Mouse (Mus musculus): ENCODE measurements at regions not wholly inside any gene's neighbourhood (a gene's known extent, or its start where the extent isn't known, plus 50 kb on each side); places are given as distances from the start of the nearest gene placed in this dataset.

DNA sequence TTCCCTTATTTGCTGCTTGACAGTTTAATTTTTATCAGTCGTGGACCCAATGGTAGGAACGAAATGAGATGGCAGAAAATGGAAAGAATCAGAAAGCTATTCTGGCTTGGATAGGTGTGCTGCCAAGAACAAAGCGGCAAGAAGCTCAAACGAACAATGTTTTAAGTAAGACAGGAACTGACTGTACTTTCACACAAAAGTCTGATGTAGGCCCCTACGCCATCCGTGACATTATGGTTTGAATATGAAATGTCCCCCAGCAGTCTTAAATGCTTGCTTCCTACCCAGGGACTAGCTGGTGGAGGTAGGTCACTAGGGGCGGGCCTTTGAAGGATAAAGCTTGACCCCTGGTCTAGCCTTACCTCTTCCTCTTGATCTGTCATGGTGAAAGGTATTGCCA, 90.5 kb upstream of the Barx2 start:
- no peak for DNase-seq (ENCODE audit: low spot score in 2 of 2)

DNA sequence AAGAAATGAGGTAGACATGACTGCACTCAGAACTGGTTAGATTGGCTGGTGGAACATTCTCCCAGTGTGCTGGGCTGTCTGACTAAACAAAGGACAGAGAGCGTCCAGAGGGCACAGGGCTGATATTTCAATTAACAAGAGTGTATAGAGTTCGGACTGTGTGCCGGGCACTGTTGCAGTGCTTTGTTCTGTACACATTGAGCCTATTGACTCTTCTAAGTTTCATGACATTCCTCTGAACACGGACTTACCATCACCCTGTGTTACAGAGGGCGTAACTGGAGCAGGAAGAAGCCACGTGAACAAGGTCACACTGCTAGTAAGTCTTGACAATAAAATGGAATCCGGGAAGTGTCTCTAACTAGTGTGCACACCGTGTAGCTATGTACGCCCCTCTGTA, 92.1 kb upstream of the Barx2 start:
- DNase-seq (ENCODE audit: low spot score in 2 of 2) = no peak

GRCm38 (mm10) chr9:32006350-32006749, 93.1 kb upstream of the Barx2 start:
- no peak for DNase-seq (ENCODE audit: low spot score in 2 of 2)

DNA sequence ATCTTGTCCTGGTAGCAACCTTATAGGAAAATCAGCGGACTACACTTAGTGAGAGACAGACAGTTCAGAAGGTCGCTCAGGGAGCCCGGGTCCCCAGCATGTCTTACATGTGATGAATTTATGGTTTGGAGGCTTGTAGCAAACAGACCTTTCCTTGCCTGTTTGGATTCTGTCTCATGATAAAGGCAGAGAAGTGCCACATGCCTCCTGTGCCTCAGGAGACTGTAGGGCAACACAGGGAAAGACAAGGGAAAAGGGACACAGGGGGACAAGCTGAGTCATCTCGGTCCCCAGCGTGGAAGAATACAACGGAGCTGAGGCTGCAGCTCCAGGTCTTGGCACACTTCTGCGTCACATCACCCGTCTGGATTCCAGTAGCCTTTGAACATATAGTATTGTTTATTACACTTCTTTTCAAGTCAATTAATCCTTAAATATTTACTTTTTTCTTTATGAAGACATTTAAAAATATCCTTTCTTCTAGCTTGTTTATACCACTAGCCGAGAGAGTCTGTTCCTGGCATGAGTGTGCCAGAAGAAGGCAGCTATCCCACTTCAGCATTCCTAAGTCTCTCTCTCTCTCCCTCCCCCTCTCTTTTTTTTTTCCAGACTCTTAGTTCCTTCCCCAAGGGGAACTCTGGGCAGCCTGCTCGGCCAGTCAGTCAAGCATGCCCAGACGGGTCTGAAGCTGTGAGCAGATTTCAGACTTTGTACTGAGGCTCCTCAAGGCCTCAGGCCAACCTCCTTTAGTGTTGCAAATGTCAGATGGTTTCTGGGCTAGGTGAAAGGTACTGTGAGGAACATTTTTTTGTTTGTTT, 97.9 kb upstream of the Barx2 start:
- no peak for DNase-seq (ENCODE audit: low spot score in 2 of 2)

GRCm38 (mm10) chr9:32016286-32016685, 99.7 kb upstream of the Arhgap32 start:
- DNase-seq (ENCODE audit: low spot score in 2 of 2) = peak; percentile 20 to 63

DNA sequence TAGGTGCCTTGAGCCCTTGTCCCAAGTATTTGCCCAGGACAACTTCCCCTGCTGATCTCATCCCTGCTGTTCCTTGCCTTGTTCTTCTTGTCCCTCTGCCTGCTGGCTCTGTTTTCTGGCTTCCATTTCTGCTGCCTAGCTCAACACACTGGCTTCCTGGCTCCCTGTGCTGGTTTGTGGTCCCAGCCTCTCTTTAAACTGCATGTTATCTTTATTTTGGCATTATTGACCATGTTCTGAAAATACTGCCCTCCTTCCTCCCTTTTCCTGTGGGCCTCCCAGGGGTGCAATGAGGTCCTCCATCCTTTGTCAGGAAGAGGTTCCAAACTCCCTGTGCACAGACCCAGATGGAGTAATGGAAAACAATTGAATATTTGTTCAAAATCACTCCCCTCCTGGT, 97.9 kb upstream of the Arhgap32 start:
- DNase-seq (ENCODE audit: low spot score in 2 of 2) = peak in 1 of 2 experiments; percentile 25

DNA sequence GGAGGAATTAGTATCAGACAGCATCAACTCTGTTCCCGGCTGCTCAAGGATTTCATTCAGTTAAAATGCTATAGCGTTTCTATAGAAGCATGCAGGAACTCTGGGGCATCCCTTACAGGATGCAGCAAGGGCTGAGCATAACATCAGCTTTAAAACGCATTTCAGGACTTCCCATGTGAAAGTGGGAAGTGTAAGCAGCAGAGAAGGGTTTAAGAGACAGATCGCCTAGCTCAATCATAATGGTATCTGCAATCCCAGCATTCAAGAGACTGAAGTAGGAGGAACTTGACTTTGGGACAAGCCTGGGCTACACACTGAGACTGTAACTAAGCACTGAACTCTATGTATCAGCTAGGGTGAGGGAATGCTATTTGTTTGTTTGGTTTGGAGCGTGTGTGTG, 96.2 kb upstream of the Arhgap32 start:
- DNase-seq (ENCODE audit: low spot score in 2 of 2) = no peak

DNA sequence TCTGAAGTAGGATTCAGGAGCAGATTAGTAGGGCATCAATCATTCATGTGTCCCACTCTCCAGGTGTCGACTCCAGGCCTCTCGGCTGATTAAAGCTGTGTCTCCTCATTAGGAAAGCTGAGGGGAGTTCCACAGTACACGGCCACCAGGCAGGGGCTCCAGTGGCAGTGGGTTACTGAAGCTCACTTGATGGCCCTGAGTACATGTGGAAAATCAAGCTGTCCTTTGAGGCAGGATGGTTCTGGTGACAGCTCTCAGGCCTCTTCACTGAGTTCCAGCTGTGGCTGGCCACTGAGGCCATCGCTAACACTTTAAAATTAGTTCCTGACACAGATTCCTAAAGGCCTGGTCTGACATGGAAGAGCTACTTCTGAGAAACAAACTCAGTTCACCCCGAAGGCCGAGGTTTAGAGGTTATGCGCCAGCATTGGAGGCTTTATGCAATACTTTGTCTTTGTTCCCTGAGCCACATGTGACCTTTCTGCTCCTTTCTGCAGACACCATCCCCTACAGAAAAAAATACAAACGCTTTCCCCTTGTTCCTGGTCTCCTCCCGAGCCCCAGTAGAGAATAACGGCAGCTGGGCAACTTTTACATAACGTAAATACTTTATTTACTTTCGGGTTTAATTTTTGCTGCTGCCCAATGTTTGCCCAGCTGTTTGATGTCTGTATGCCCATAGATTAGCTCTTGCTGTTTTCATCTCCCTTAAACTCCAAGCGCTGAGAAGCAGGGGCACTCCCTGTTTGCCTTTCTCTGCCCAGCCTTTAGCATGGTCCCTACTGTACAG, 94.8 kb upstream of the Arhgap32 start:
- no peak for DNase-seq (ENCODE audit: low spot score in 2 of 2)

DNA sequence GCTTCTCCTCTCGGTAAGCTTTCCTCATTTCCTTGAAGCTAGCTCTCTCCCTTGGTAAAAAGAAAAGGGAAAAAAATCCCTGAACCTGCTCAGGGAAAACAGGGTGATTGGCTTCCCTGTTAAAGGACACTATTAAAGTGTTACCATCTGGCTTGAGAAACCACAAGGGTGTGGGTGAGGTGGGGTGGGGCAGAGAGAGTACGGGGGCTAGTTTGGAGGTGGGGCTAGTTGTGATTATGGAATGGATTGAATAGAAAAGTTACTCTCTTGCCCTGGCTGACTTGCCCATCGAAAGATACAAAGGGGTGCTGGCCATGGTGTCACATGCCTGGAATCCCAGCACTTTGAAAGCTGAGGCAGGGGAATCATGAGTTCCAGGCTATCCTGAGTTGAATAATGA, 94.2 kb upstream of the Arhgap32 start:
- no peak for DNase-seq (ENCODE audit: low spot score in 2 of 2)

DNA sequence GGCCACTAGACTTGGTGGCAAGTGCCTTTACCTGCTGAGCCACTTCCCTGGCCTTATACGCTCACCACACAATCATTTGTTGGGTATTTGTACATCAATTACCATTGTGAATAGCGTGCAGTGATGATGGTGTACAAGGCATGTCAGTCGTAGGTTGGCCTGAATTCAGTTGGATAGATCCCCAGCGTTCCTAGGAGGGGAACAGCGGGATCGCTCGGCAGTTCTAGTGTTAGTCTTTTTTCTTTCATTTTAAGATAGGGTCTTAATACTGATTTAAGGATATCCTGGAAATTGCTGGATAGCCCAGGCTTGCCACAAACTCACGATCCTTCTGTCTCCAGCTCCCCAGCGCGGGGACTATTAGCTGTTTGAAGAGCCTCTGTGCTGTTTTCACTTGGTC, 92.9 kb upstream of the Arhgap32 start:
- no peak for DNase-seq (ENCODE audit: low spot score in 2 of 2)

- DNase-seq (ENCODE audit: low spot score in 2 of 2) = no peak
Observed at GRCm38 (mm10) chr9:32024767-32025166, 91.2 kb upstream of the Arhgap32 start.

- DNase-seq (ENCODE audit: low spot score in 2 of 2) = no peak
Observed at GRCm38 (mm10) chr9:32027962-32028361, 88.0 kb upstream of the Arhgap32 start.

GRCm38 (mm10) chr9:32029001-32029400, 86.9 kb upstream of the Arhgap32 start:
- no peak for DNase-seq (ENCODE audit: low spot score in 2 of 2)

DNA sequence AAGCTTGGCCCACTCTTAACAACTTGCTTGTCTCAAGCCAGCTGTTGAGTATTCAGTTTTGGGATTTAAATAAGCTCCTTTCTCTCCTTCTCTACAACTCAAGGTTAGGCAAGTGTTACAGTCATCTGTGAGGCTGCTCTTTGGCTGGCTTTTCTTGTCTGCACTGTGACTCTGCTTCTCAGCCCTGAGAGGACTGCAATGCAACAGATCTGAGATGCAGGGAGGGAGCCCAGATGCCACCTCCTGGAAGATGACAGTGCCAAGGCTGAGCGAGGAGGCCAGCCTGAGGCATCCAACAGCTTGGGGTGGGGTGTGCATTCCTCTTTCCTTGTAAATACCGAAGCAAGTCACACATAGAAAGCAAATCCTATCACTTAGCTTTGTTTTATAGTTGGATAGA, 86.2 kb upstream of the Arhgap32 start:
- no peak for DNase-seq (ENCODE audit: low spot score in 2 of 2)

DNA sequence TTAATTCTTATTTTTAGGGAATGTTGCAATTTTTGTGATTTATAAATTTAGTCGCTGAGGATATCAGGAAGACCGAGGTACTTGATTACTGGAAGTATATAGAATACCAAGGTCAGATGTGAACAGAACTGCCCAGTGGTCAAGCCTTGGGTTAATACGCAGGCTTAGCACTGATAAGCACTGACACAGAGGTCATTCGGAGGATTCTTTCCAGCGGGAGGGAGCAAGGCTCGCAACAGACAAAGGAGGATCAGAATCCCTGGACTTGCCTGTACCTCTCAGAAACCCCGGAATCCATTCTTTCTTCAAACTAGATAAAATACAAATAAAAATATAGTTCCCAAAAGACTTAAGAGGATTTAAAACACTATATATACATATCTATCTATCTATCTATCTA, 85.7 kb upstream of the Arhgap32 start:
- DNase-seq (ENCODE audit: low spot score in 2 of 2) = no peak

DNA sequence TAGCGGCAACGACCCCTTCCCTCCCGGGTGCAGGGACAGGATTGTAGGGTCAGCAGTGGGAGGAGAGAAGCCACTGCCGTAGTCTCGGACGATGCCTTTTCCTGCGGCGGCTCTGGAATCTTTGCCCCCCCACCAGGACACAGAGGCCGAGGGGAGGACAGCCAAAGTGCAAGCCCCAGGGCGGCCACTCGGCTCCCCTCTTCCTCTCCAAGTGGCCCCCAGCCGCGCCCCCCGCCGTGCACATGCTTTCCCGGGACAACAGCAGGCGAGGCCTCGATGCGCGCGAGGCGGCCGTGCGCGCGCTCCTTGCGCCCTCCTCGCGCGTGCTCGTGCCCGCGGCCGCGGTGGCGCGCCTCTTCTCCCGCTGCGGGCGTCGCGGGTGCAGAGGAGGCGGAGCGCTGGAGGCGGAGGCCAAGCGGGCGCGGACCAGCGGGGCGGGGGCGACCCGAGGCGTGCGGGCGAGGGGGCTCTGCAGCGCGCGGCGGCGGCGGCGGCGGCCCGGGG, 83.9 kb upstream of the Arhgap32 start:
- peak; percentile 73 to 85 for DNase-seq (ENCODE audit: low spot score in 2 of 2)

GRCm38 (mm10) chr9:32032521-32033185, 83.3 kb upstream of the Arhgap32 start:
- DNase-seq (ENCODE audit: low spot score in 2 of 2) = peak in 1 of 2 experiments; percentile 50

- no peak for DNase-seq (ENCODE audit: low spot score in 2 of 2)
Observed at GRCm38 (mm10) chr9:32033937-32034336, 82.0 kb upstream of the Arhgap32 start.

DNA sequence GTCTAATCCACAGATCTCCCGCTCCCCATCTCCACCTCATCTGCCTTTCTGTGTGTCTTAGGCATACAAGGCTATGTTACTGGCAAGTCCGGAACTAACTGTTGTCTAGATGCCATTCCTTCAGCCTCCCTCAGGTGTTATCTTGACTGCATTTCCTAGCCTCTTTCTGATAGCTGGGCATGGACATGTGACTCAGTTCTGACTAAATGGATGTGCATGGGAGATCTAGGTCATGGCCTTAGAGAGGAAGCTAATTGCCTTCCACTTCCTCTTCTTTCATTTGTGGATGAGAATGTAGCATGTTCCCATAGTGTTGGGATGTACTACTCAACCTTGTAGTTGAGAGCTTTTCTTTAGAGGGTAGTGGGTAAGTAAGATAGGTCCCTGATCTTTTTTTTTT, 75.9 kb upstream of the Arhgap32 start:
- no peak for DNase-seq (ENCODE audit: low spot score in 2 of 2)

DNA sequence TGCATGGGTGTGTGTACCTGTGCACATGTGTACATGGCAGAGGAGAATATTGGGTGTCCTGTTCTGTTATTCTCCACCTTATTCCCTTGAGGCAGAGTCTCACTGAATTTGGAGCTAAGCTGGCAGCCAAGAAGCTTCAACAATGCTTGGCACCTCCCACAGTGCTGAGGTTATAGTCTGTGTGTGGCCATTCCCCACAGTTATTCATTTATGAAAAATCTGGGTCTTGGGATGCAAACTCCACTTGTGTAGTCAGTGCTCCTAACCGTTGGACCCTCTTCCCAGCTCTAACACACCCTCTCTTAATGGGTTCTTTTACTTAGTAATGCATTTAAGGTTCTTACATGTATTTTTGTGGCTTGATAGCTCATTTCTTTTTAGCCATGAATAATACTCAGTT, 72.6 kb upstream of the Arhgap32 start:
- no peak for DNase-seq (ENCODE audit: low spot score in 2 of 2)

- no peak for DNase-seq (ENCODE audit: low spot score in 2 of 2)
Observed at GRCm38 (mm10) chr9:32046791-32047190, 69.1 kb upstream of the Arhgap32 start.

DNA sequence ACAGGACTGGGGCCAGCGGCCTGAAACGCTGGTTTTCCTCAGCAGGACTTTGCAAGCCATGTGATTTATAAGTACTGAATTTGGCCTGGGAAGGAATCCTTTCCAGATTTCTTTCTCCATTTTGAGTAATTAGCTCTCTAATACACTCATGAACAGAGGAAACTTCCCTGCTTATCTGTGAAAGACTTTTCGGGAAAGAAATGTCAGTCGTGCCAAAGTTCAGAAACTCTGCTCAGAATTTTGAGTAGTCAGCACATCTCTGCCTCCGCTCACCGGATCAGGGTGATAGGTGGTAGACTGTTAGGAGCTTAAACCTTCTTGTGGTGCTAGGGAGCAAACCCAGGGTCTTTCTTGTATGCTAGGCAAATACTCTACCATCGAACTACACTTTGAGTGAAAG, 67.0 kb upstream of the Arhgap32 start:
- DNase-seq (ENCODE audit: low spot score in 2 of 2) = no peak

Measured in layer of hippocampus, adult 18-20 months (tissue).